Mouse (Mus musculus) neutrophil, adult 5-6 weeks (primary cell): ENCODE results near the gene Pmm1. TPM values are rescaled to one million over a fixed set of nuclear protein-coding genes. Genes with fewer than 3 reads are reported as not detected.
"Not testable (repeated sequence)": the region's sequence is repeated elsewhere in the genome, so short reads cannot be mapped to it uniquely, and the experiment has no call there.

Source experiments
- ATAC-seq: fragments of 151-379, 151-347 bp; 2 replicates; pipeline ENCODE4 v1.8.0; 2017; ENCODE audit warnings: mild to moderate bottlenecking, moderate TSS enrichment; ENCODE audit not compliant: insufficient number of reproducible peaks, poor library complexity, low FRiP score, severe bottlenecking; ENCODE audit errors: extremely low read depth
- total RNA-seq: library from RNA; stranded (forward); fragments of 200-1000 nt; gene quantifications from 2 replicates; pipeline ENCODE4 v1.2.3, GENCODE M21; 2017

The Pmm1 gene
- total RNA-seq, 1 experiment from 2014 or later: 5.0 TPM

- no peak for ATAC-seq
Measured at GRCm38 (mm10) chr15:81935869-81936637, 24.7 kb downstream of the Pmm1 start.

- ATAC-seq: peak; percentile 37; the same call in 1 of the 2 replicates
Measured at GRCm38 (mm10) chr15:81933986-81934385, 26.7 kb downstream of the Pmm1 start.

- ATAC-seq: peak; percentile 54; the same call in 1 of the 2 replicates
Measured at GRCm38 (mm10) chr15:81932951-81933470, 27.7 kb downstream of the Pmm1 start.

- ATAC-seq: peak; percentile 33; the same call in 1 of the 2 replicates
Measured at GRCm38 (mm10) chr15:81928277-81928676, 32.5 kb downstream of the Pmm1 start.

GRCm38 (mm10) chr15:81927741-81928140 is 33.0 kb downstream of the Pmm1 start:
- no peak for ATAC-seq

GRCm38 (mm10) chr15:81926446-81926822 is 34.3 kb downstream of the Pmm1 start:
- ATAC-seq: no peak

GRCm38 (mm10) chr15:81925760-81926445 is 34.8 kb downstream of the Pmm1 start, which contains the start of gene Polr3h:
Polr3h (minus strand) TSS chr15:81926240.
- peak; percentile 84 for ATAC-seq

- ATAC-seq: no peak
Measured at GRCm38 (mm10) chr15:81924933-81925332, 35.8 kb downstream of the Pmm1 start.

- ATAC-seq: no peak
Measured at GRCm38 (mm10) chr15:81921255-81921654, 39.5 kb downstream of the Pmm1 start.

- ATAC-seq: no peak
Measured at GRCm38 (mm10) chr15:81920546-81921217, 40.0 kb downstream of the Pmm1 start.

GRCm38 (mm10) chr15:81919062-81919461 is 41.7 kb downstream of the Pmm1 start:
- no peak for ATAC-seq

GRCm38 (mm10) chr15:81917621-81918463 is 42.9 kb downstream of the Pmm1 start:
- ATAC-seq: peak; percentile 65

- ATAC-seq: no peak
Measured at GRCm38 (mm10) chr15:81917201-81917600, 43.5 kb downstream of the Pmm1 start.

GRCm38 (mm10) chr15:81915663-81916062 is 45.1 kb downstream of the Pmm1 start:
- no peak for ATAC-seq

- no peak for ATAC-seq
Measured at GRCm38 (mm10) chr15:81914668-81915067, 46.1 kb downstream of the Pmm1 start.

- ATAC-seq: no peak
Measured at GRCm38 (mm10) chr15:81912498-81912897, 48.2 kb downstream of the Pmm1 start.

GRCm38 (mm10) chr15:81908767-81909166 is 52.0 kb downstream of the Pmm1 start:
- not testable (repeated sequence) for ATAC-seq

- no peak for ATAC-seq
Measured at GRCm38 (mm10) chr15:81907953-81908352, 52.8 kb downstream of the Pmm1 start.
